Mouse (Mus musculus): ENCODE data around the gene Chm.
"Not testable (repeated sequence)": the region's sequence is repeated elsewhere in the genome, so short reads cannot be mapped to it uniquely, and the experiment has no call there.

Chm gene

GRCm38 (mm10) chrX:113185230-113185985 is at the start of gene Chm:
TSS of gene Chm (minus strand) at chrX:113185517.
- peak; percentile 44 for DNase-seq (ENCODE audit: low spot score)

GRCm38 (mm10) chrX:113193901-113194300 is 8.6 kb upstream of the Chm start:
- DNase-seq (ENCODE audit: low spot score) = no peak

- DNase-seq (ENCODE audit: low spot score) = no peak
These were observed 618 bp downstream of the Chm start for GRCm38 (mm10) chrX:113184569-113185229.

GRCm38 (mm10) chrX:113180856-113181255 is 4.5 kb downstream of the Chm start:
- DNase-seq (ENCODE audit: low spot score) = not testable (repeated sequence)

- DNase-seq (ENCODE audit: low spot score) = no peak
These were observed 12.6 kb downstream of the Chm start for GRCm38 (mm10) chrX:113172766-113173165.

- DNase-seq (ENCODE audit: low spot score) = no peak
These were observed 13.0 kb downstream of the Chm start for GRCm38 (mm10) chrX:113172271-113172670.

GRCm38 (mm10) chrX:113160268-113160860 is 25.0 kb downstream of the Chm start:
- no peak for DNase-seq (ENCODE audit: low spot score)

GRCm38 (mm10) chrX:113084171-113084570 is 101.1 kb downstream of the Chm start:
- DNase-seq (ENCODE audit: low spot score) = no peak

GRCm38 (mm10) chrX:113076053-113076452 is 109.3 kb downstream of the Chm start:
- no peak for DNase-seq (ENCODE audit: low spot score)

- no peak for DNase-seq (ENCODE audit: low spot score)
These were observed 110.5 kb downstream of the Chm start for GRCm38 (mm10) chrX:113074823-113075222.

GRCm38 (mm10) chrX:113003621-113004020 is 181.7 kb downstream of the Chm start:
- no peak for DNase-seq (ENCODE audit: low spot score)

GRCm38 (mm10) chrX:113002192-113002591 is 183.1 kb downstream of the Chm start:
- DNase-seq (ENCODE audit: low spot score) = no peak
